19 mouse cellular contexts compared by ENCODE assay signal in the genomic region with DNA sequence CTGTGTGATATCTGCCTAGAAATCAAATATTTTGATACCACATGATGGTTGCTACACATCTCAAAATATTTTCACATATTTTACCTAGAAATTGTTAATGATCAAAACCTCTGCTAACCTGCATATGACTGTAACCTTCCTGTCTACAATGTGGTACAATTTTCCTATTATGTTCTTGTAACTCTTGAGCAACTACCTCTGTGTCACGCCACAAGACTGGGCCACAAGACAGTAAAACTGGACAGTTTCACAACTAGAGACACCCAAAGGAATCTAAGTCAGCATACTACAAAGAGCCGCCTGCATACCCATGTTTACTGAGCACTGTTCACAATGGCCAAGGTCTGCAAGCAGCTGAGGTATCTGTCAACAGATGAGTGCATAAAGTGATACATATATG. TPM values are rescaled to one million over a fixed set of nuclear protein-coding genes. Genes with fewer than 3 reads are reported as not detected.
DNase-seq lines count a peak whose midpoint lies in the region; ATAC-seq lines count a peak whose summit lies in the region.
"Had no signal": no experiment of that assay in that cellular context is flagged by ENCODE, and none has a peak within 500 bp of the region (broad histone marks: within the 10 kb centered on the region; RNA-seq: fewer than 3 reads in every experiment).

No protein-coding gene starts in this region.

- 49% methylated on average over 2 of the region's 2 CpGs for WGBS in liver, embryonic 15.5 days (ENCODE audit: insufficient replicate concordance)
- WGBS in intestine, embryonic 15.5 days = 82% methylated on average over 2 of the region's 2 CpGs

- H3K4me3 ChIP-seq in liver, embryonic 15.5 days (replicated peaks) = no peak overlapping the region
- H3K4me3 ChIP-seq in intestine, embryonic 15.5 days (replicated peaks) = no peak overlapping the region
- H3K4me3 ChIP-seq: embryonic facial prominence, embryonic 12.5 days; forebrain, embryonic 15.5 days; heart, embryonic 12.5 days; hindbrain, embryonic 15.5 days had no signal

- 0 out of 2 replicates have a peak, but pooled peaks have one; percentile 31 for ATAC-seq in liver, embryonic 15.5 days (ENCODE audit: insufficient read depth)
- peak; percentile 82 for ATAC-seq in megakaryocyte, adult 5-6 weeks (ENCODE audit: poor library complexity, severe bottlenecking)
- ATAC-seq in intestine, embryonic 15.5 days = no peak
- ATAC-seq: activated CD4-positive, CD25-positive, alpha-beta regulatory T cell, adult 4 months; forebrain, embryonic 15.5 days; Patski had no signal

- peaks cover 4% of the 10 kb centered on the region; the same call in 1 of the 2 replicates for H3K4me1 ChIP-seq in liver, embryonic 15.5 days (replicated peaks)
- H3K4me1 ChIP-seq in intestine, embryonic 15.5 days (replicated peaks) = no peaks in the 10 kb centered on the region
- H3K4me1 ChIP-seq: embryonic facial prominence, embryonic 12.5 days; heart, embryonic 12.5 days; hindbrain, embryonic 15.5 days had no signal

- H3K36me3 ChIP-seq in liver, embryonic 15.5 days (replicated peaks) = no peaks in the 10 kb centered on the region
- no peaks in the 10 kb centered on the region for H3K36me3 ChIP-seq in intestine, embryonic 15.5 days
- H3K36me3 ChIP-seq: embryonic facial prominence, embryonic 12.5 days; heart, embryonic 12.5 days had no signal

- H3K4me2 ChIP-seq in liver, embryonic 15.5 days = no peak overlapping the region
- no peak overlapping the region for H3K4me2 ChIP-seq in intestine, embryonic 15.5 days (replicated peaks)
- H3K4me2 ChIP-seq: embryonic facial prominence, embryonic 12.5 days; forebrain, embryonic 15.5 days; heart, embryonic 12.5 days; hindbrain, embryonic 15.5 days had no signal

- no peak overlapping the region for H3K9ac ChIP-seq in liver, embryonic 15.5 days
- H3K9ac ChIP-seq in intestine, embryonic 15.5 days = no peak overlapping the region
- H3K9ac ChIP-seq: embryonic facial prominence, embryonic 12.5 days; forebrain, embryonic 15.5 days; heart, embryonic 12.5 days; hindbrain, embryonic 15.5 days had no signal

- DNase-seq in liver = no peak
- peak; percentile 32 for DNase-seq in lung, postnatal 36 days
- no peak for DNase-seq in lung, adult 18-20 months
- DNase-seq in gastrocnemius, adult 8-10 months (ENCODE audit: low spot score in 2 of 2) = no peak
- no peak for DNase-seq in testis, postnatal 10 days (ENCODE audit: low spot score)
- DNase-seq: adrenal gland, postnatal 14 days; cerebellum, adult 2 months; cerebellum, postnatal 10 days; gastrocnemius, postnatal 10 days had no signal

- no peaks in the 10 kb centered on the region for H3K9me3 ChIP-seq in liver, embryonic 15.5 days (replicated peaks)
- no peaks in the 10 kb centered on the region for H3K9me3 ChIP-seq in intestine, embryonic 15.5 days
- H3K9me3 ChIP-seq: embryonic facial prominence, embryonic 12.5 days; forebrain, embryonic 15.5 days; heart, embryonic 12.5 days; hindbrain, embryonic 15.5 days had no signal

- no peaks in the 10 kb centered on the region for H3K27me3 ChIP-seq in liver, embryonic 15.5 days
- no peaks in the 10 kb centered on the region for H3K27me3 ChIP-seq in intestine, embryonic 15.5 days (replicated peaks)
- H3K27me3 ChIP-seq: CH12.LX; embryonic facial prominence, embryonic 12.5 days; forebrain, embryonic 15.5 days; heart, embryonic 12.5 days; hindbrain, embryonic 15.5 days; Patski had no signal

- no peak overlapping the region for H3K27ac ChIP-seq in liver, embryonic 15.5 days (replicated peaks)
- no peak overlapping the region for H3K27ac ChIP-seq in intestine, embryonic 15.5 days
- H3K27ac ChIP-seq: embryonic facial prominence, embryonic 12.5 days; forebrain, embryonic 15.5 days; hindbrain, embryonic 15.5 days had no signal

RNA-seq across cellular contexts. Expression of a gene that starts 32.1 kb away (rescaled TPM):
- 1.2 and 1.4 TPM in 2 replicates for polyA plus RNA-seq in liver, embryonic 15.5 days (2015; fragmentation: Nextera tagmentation; extraction: Ambion mirVana)
- total RNA-seq in megakaryocyte, adult 5-6 weeks (2015) = 23.7 and 24.0 TPM in 2 replicates
- 17.9 and 21.1 TPM in 2 replicates for total RNA-seq in megakaryocyte, adult 5-6 weeks (2017)
- total RNA-seq in gastrocnemius, adult 8-10 months (2022) = 1 to 10 TPM; 2.3 to 3.4 (median 2.6) TPM
- polyA plus RNA-seq in intestine, embryonic 15.5 days (2015; fragmentation: Nextera tagmentation; extraction: Ambion mirVana) = 4.1 and 4.4 TPM in 2 replicates

Comparison
In these comparisons a context has a peak if more than half of its experiments do, and no peak if none do; other contexts are left out.
1. RNA of a gene that starts 32.1 kb away (total RNA-seq): 17.9 to 24.0 TPM in megakaryocyte, adult 5-6 weeks; 2.3 to 3.4 TPM in gastrocnemius, adult 8-10 months; every median in the first group is over 4 times any median in the second.